Mouse (Mus musculus): Measurements from ENCODE around the gene Ccr9.

DNA sequence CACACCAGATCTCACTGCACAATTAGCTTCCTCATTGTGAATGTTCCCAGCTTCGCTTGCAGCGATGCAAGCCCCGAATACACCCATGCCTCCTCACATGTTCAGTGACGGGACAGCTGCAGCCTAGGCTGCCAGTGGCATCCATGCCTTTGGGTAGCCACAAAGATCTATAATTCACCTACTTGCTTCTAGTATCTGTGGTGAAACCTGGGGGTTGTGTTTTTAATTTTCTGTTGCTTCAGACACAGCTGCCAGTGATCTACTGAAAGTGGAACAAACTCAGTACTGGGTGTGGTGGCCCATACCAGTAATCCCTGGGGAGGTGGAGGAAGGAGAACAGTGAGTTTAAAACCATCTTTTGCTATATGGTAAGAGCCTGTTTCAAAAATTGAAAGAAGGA lies 84.6 kb downstream of the Ccr9 start:
- TF ChIP-seq CTCF (IDR thresholded peaks at IDR 0.05; ENCODE audit: low read depth) (no peak), EP300 (IDR thresholded peaks at IDR 0.05; ENCODE audit: low read depth) (no peak)
